Mouse (Mus musculus) spleen, adult 2 months (tissue): ENCODE data around the gene Dhx40.

ENCODE experiments used
- CTCF ChIP-seq: fragments of 200-500 bp; IDR thresholded peaks from 2 replicates; pipeline ENCODE4 v1.5.1; 2011; ENCODE audit warnings: mild to moderate bottlenecking, inconsistent platforms; ENCODE audit not compliant: insufficient read depth, insufficient read length, insufficient replicate concordance; ENCODE audit errors: extremely low read depth
- POLR2A ChIP-seq: fragments of 200-500 bp; IDR thresholded peaks from 2 replicates; pipeline ENCODE4 v1.6.1; 2011; ENCODE audit warnings: low read depth, low read length, inconsistent platforms

GRCm38 (mm10) chr11:86757480-86758371 is 49.8 kb downstream of the Dhx40 start, which contains the start of gene Cltc:
- TF ChIP-seq POLR2A (peak; percentile 85), CTCF (peak; percentile 40; the same call in 1 of the 2 replicates)
